Mouse (Mus musculus): ENCODE measurements around the gene Ikzf4.
A peak's percentile ranks its signal among the peaks of the same experiment; 100 is the strongest.
"Not testable (repeated sequence)": the region's sequence is repeated elsewhere in the genome, so short reads cannot be mapped to it uniquely, and the experiment has no call there.

Ikzf4 gene

DNA sequence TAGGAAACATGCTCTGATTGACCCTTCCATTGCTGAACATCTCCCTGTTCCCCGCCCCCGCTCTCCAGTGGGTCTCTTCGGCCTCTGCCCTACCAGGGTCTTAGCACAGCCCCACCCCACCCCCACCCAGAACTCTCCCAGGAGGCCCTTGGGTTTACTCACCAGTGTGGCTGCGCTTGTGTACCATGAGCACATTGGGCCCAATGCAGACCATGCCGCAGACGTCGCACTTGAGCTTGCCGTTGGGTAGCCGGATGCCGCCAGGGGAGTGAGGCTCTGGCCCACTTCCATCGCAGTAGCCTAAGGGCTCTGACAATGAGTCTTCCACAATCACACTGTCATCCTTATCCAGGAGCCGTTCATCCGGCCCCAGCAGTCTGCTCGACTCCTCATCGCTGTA lies 4.9 kb downstream of the Ikzf4 start:
- DNase-seq (ENCODE audit: low read depth, low spot score), result no peak

DNA sequence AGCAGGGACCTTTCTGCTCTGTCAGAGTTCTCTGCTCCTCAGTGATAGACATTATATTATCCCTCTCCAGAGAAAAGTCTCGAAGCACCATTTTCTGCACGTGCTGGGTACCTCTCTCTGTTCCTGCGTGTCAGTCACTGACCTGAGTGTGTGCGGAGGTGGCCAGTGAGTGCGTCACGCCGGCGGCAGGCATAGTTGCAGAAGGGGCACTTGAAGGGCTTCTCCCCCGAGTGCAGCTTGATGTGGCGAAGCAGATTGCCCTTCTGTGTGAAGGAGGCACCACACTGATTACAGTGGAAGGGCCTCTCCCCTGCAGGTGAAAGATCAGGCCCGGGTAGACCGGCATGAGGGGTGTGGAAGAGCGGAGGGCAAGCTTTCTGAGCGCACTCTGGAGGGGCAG lies 5.8 kb downstream of the Ikzf4 start:
- no peak for DNase-seq (ENCODE audit: low read depth, low spot score)

DNA sequence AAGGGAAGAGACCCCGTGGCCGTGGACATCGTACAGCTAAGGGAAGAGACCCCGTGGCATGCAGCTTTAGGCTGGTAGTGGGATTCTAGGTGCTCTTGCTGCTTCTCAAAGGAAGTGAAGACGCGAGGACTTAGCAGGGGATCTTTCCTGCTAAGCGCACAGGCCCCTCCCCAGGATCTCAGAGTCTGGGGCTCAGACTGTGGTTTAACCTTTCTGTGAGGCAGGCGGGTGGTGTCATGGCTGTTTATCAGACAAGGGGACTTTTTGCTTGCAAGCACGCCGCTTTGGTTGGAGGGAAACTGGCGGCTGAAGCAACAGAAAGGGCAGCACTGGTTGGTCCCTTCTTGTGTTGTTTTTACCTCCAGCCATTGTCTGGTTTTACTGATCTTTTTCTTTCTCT lies 8.8 kb downstream of the Ikzf4 start:
- DNase-seq (ENCODE audit: low read depth, low spot score), result peak; percentile 37

DNA sequence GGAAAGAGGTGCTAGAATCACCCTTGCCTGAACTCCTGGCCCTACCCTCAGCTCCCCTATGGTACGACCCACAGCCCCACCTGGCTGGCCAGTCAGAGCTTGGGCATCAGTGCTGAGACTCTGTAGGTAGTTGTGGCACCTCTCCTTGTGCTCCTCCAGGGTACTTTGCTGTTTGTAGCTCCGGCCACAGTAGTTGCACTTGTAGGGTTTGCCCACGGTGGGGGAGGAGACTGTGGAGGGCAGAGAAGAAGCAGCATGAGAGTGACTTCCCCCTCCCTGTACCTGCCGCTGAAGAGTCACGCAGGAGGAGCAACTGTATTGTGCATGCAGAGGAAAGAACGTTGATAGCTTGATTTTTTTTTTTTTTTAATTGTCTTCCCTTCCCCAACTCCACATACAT lies 9.2 kb downstream of the Ikzf4 start:
- no peak for DNase-seq (ENCODE audit: low read depth, low spot score)

DNA sequence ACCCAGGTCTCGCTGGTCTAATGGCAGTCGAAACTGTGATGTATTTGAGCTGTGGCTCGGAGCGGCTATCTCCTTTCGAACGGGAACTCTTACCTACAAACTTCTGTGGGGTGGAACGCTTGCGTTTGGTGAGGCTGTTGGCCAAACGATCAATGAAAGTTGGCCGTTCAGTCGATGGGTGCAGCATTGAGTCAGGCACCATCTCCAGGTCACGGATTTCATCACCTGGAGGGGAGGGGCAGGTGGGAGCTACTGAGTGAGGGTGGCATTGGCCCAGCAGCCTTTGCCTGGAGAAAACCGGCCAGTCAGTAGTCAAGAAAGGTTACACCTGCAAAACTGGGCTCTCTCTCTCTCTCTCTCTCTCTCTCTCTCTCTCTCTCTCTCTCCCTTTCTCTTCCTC lies 10.1 kb downstream of the Ikzf4 start:
- DNase-seq (ENCODE audit: low read depth, low spot score), result no peak

DNA sequence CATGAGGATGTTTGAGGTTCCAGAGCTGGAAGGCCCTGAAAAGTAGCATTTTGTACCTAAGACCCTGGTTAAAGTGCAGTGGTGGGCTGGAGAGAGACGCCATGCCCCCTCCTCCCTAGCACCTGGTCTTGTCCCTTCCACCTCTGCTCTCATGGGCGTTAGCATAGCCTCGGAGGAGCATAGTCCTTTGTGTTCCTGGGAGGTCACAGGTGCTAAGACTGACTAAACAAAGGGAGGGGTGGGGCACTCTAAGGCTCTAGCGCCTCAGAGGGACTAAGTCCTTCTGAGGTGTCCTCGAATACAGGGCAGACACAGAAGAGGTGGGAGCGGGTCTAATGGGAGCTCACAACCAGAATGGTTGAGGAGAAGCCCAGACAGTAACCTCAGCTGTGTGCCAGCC lies 14.2 kb downstream of the Ikzf4 start:
- no peak for DNase-seq (ENCODE audit: low read depth, low spot score)

DNA sequence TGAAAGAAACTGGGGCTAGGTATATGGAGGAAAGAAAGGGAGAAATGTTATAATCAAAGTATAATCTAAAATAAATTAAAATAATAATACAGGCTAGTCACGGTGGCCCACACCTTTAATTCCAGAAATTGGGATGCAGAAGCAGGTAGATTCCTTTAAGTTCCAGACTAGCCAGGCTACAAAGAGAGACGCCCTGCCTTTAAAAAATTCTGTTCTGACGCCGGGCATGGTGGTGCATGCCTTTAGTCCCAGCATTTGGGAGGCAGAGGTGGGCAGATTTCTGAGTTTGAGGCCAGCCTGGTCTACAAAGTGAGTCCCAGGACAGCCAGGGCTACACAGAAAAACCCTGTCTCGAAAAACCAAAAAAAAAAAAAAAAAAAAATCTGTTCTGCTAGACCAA lies 15.5 kb downstream of the Ikzf4 start:
- DNase-seq (ENCODE audit: low read depth, low spot score), result not testable (repeated sequence)

DNA sequence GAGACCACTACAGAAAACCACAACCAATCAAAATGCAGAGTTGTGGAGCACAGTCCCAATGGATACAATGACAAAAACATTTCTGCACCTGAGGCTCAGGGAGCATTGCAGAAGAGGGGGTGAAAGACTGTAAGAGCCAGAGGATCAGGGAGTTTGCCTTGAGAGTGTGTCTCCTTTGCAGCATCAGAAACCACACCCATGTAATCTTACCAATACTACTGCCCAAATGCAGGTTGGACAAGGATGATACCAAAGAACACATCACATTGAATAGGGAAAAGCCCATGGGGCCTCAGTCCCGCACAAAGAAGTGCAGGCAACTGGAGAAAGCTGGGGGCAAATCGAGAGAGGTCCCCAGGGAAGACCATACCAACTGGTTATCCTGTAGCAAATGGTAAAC lies 16.0 kb downstream of the Ikzf4 start:
- no peak for DNase-seq (ENCODE audit: low read depth, low spot score)

DNA sequence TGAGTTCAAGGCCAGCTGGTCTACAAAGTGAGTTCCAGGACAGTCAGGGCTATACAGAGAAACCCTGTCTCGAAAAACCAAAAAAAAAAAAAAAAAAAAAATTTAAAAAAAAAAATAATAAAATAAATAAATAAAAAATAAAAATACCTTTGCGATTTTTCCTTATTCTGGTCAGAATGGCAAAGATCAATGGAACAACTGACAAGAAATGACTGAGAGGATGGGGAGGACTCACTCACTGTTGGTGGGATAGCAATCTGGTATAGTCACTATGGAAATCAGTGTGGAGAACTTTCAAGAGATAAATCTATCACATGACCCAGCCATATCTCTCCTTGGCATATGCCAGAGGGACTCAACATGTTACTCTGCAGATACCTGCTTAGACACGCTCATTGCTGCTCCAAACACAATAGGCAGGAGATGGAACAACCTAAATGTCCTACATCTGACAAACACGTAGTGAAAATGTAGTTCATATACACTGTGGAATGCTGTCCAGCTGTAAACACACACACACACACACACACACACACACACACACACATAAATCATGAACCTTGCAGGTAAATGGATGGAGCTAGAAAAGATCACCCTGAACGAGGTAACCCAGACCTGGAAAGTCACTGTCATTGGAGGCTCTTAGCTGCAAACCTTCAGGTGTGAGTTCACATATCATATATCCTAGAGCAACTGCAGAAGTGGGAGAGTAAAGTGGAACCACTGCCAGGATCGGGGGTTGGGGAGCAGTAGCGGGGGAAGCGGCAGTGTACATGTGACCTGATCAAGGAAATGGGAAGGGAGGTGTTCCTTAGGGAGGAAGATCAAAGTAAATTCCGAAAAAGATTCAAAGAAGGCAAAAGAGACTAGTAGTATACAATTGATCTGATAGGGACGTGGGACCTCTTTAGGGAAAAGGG lies 18.1 kb downstream of the Ikzf4 start:
- no peak for DNase-seq (ENCODE audit: low read depth, low spot score)

DNA sequence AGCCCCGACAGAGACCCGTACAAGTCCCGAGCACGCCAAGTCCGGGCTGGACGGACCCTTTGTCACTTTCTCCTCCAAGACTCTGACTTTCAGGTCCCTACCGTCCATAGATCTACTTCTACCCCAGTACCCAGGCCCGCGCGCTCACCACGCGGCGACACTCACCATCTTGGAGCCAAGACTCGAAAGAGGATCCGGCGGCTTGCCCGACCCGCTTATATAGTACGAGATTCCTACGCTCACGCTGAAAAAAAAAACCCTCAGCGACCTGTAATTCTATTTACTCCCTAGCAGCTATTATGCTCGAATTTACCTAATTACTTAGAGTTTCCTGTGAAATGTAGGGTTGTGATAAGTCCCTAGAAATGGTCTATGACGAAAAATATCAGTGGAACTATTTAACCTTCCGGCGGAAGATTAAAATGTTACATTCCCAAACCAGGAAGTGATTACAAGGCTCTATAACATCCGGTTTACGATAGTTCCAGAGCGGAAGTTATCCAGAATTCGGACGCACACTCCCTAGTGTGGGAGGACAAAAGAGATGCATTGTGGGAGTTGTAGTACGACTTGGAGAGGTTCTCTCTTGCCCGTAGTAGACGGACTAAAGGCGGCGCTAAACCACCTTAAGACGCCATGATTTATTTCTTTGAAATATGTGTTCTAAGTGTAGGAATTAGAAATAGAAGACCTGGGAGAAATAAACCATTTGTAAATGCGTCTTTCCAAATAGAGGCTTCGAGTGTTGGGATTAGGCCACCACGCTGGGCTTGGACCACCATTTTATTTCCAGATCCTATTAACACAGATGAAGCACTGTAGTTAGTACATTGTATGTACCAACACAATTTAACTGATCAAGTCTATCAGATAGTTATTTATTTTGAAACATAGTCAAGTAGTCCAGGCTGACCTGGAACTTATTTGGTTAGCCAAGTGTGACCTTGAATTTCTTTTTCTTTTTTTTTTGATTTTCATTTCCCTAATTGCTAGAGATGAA lies 19.2 kb downstream of the Ikzf4 start, which contains the start of gene Rps26:
Gene Rps26 (minus strand): TSS at position 437 of the 1,000 bp plus-strand sequence.
- peak; percentile 97 for DNase-seq (ENCODE audit: low read depth, low spot score)

DNA sequence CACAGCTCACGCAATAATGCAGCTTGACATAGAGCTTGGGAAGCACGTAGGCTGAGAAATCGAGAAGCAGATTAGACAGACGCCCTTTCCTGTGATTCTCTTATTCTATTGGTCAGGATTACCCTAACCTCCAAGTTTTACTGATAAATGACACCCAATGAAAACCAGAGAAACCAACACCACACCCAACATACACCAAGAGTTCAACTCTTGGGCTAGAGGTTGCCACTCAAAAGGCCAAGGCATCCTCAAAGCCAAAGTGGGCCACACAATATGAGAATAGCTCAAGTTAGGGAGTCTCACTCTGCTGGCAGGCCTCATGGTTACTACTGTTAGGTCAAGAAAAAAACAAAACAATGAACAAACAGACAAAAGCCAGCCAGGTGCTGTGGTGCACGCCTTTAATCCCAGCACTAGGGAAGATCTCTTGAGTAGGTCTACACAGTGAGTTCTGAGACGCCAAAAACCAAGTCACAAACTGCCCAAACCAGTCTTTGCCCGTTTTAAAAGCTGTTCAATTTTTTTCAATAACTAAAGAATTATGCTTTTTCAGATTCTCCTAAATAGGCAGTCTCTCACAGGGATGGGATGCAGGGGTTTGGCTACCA lies 20.4 kb downstream of the Ikzf4 start:
- no peak for DNase-seq (ENCODE audit: low read depth, low spot score)

DNA sequence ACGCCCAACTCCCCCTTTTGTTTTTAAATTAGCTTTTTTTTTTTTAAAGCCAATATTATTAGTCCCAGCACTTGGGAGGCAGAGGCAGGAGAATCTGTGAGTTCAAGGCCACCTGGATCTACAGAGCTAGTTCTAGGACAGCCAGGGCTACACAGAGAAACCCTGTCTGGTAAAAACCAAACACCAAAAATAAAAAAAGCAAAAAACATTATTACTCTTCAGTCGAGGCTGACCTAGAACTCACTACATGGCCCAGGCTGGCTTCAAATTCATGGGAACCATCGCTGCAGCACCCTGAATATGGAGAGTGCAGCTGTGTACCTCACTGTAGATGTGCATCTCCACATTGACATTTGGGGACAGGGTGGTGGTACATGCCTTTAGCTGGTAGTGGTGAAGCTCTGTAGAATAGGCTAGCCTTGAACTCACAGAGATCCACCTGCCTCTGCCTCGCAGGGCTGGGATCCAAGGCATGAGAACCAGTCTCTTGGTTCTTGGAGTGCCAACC lies 22.6 kb downstream of the Ikzf4 start:
- DNase-seq (ENCODE audit: low read depth, low spot score), result not testable (repeated sequence)

DNA sequence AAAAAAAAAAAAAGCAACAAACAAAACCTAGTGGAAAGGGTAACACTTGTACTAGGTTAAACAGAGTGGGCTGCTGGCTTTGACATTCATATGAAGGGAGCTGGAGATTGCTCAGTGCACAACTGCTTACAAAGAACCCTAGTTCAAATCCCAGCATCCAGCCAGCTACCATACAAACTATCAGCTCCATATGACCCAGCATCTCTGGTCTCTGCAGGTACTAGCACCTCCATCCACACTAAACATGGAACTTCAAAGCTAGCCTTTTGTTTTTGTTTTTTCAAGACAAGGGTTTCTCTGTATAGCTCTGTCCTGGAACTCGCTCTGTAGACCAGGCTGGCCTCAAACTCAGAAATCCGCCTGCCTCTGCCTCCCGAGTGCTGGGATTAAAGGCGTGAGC lies 23.1 kb downstream of the Ikzf4 start:
- no peak for DNase-seq (ENCODE audit: low read depth, low spot score)

DNA sequence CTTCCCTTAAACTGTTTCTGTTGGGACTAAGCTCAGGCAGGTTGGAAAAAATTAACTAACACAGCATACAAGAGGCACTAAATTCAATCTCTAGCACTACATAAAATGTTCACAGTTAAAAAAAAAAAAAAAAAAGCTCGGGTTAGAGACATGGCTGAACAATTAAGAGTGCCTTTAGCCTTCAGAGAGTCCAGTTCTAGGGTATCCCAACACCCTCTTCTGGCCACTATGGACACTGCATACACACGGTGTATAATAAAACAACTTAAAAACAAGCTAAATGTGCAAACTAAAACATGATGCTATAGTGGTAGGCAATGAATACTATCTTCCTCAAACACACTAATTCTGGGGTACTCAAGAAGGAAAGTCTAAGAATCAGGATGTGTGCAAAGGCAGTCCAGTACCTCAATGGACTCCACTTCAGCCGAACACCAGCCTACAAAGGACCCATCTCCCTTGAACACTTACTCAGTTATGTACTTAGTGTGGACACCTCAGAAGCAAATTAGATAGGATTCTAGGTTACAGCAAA lies 23.7 kb downstream of the Ikzf4 start:
- no peak for DNase-seq (ENCODE audit: low read depth, low spot score)

DNA sequence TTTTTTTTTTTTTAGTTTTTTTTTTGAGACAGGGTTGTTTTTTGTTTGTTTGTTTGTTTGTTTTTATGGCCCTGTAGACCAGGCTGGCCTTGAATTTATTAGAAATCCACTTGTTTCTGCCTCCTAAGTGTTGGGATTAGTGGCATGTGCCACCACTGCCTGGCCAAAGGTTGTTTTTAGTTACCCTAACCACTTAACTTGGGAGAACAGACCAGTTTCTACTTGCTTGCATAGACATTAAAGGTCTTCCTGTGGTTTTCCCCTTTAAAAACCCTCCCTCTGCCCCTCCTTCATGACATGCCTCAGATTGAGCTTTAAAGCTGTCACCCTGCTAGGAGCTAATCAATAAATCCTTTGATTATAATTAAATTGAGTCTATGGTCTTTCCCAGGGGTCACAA lies 25.6 kb downstream of the Ikzf4 start:
- DNase-seq (ENCODE audit: low read depth, low spot score), result no peak

DNA sequence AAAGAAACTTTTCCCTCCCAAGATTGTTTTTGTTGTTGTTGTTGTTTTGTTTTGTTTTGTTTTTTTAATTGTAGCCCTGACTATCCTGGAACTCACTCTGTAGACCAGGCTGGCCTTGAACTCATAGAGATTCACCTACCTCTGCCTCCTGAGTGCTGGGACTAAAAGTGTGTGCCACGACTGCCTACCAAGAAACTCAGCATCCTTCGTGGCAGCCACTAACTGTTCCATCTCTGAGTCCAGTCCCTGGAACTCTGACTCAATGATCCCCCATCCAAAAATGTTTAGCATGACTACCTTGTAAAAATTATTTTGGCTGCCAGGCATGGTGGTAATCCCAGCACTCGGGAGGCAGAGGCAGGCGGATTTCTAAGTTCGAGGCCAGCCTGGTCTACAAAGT lies 26.6 kb downstream of the Ikzf4 start:
- DNase-seq (ENCODE audit: low read depth, low spot score), result not testable (repeated sequence)

DNA sequence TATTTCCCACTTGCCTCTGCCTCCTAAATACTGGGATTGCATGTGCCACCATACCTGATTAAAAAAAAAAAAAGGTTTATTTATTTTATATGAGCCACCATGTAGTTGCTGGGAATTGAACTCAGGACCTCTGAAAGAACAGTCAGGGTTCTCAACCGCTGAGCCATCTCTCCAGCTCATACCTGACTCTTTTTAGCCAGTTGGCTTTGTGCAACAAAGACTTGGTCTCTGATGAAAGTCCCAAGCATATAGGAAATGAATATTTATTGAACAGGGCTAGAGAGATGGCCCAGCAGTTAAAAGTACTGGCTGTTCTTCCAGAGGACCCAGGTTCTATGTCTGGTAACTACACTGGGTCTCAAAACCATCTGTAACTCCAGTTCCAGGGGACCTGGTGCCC lies 27.2 kb downstream of the Ikzf4 start:
- DNase-seq (ENCODE audit: low read depth, low spot score), result no peak

DNA sequence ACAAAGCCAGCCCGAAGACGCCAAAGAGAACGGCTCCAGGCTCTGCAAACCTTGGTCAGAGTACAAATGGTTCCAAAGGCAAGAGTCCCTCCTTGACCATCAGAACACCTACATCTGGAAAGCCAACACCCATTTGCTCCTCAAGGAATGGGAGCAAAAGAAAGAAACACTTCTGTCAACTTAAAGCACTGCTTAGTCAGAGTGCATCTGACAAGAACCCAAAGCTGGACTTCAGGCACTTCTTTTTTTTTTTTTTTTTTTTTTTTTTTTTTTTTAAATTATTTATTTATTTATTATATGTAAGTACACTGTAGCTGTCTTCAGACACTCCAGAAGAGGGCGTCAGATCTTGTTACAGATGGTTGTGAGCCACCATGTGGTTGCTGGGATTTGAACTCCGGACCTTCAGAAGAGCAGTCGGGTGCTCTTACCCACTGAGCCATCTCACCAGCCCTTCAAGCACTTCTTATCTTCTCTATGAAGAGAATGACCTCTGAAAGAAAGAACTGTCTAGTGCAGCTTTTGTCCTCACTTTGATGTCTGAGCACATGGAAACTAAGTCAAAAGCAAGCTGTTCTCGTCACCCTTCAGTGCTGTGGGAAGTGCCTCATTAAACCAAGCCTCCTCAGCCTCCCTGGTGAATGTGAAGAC lies 29.9 kb downstream of the Ikzf4 start:
- not testable (repeated sequence) for DNase-seq (ENCODE audit: low read depth, low spot score)

DNA sequence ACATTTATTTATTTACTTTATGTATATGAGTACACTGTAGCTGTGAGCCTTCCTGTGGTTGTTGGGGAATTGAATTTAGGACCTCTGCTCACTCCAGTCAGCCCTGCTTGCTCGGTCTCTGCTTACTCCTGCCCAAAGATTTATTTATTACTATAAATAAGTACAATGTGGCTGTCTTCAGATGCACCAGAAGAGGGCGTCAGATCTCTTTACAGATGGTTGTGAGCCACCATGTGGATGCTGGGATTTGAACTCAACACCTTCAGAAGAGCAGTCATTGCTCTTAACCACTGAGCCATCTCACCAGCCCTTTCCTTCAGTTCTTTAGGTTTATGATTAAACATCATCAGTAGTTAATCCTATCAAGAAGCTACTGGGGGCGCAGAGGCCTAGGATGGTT lies 30.9 kb downstream of the Ikzf4 start:
- DNase-seq (ENCODE audit: low read depth, low spot score), result no peak

DNA sequence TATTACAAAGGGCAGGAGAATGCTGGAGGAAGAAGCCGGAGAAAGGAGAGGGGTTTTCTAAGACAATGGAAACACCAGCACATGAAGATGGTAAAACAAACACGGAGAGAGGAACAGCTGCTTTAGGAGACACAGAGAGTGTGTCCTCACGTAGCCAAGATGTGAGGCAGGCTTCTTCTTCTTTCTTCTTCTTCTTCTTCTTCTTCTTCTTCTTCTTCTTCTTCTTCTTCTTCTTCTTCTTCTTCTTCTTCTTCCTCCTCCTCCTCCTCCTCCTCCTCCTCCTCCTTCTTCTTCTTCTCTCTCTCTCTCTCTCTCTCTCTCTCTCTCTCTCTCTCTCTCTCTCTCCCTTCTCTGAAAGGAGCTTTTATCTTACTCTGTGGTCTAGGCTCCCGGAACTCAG lies 32.0 kb downstream of the Ikzf4 start:
- not testable (repeated sequence) for DNase-seq (ENCODE audit: low read depth, low spot score)

DNA sequence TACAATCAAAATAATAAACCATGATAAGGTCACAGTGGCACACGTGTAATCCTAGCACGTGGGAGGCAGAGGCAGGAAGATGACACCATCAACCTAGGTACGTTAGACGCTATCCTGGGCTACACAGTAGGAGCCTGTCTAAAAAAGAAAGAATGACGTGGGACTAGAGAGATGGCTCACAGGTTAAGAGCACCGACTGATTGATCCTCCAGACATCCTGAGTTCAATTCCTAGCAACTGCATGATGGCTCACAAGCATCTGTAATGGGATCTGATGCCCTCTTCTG lies 32.7 kb downstream of the Ikzf4 start:
- DNase-seq (ENCODE audit: low read depth, low spot score), result no peak
